Mouse (Mus musculus) hindlimb bud, embryonic 11.5 days (tissue): ENCODE data around the gene Col16a1.

Source experiments
- DNase-seq: peaks from one replicate; pipeline ENCODE4 v3.0.0-alpha.2; 2012; ENCODE audit warnings: low read depth, low spot score; ENCODE audit errors: extremely low spot score

Col16a1 gene

DNA sequence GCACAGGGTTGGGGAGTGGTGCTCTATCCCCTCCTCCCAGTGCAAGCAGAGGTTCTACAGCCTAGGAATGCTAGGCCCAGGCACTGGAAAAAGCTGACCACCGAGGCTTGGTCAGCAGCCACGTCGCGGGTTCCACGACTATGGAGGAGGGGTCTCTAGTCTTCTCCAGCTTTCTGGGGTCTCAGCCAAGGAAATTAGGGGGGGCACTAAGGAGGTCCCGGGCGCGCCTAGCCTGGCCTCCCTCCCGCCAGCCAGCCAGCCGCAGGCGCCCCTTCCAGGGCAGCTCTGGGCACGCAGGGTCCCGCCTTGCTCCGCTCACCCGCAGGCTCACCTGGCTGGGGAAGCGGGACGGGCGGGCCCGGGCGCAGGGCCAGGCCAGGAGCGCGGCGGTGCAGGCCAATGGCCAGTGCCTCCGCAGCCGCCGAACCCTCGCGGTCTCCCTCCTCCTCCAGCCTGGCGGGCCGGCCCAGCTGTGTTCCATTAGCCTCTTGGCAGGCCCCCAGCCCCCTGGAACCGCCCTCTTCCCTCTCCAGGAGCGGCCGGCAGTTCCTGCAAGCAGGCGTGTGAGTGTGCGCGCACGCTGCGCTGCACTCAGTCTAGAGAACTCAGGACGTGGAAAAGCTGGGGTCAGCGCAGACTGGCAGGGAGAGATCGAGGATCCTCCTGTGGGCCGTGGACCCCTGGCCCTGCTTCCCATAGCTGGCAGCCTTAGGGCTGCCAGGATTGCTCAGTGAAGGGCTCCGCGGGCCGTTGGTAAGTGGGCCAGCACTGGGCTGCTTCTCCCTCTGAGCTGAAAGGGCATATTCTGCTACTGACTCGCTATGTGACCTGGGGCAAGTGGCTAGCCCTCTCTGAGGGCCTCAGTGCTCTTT lies at the start of gene Col16a1:
Gene Col16a1, plus strand, starts transcription at position 510 of the 872 bp plus-strand sequence.
- peak; percentile 41 for DNase-seq

DNA sequence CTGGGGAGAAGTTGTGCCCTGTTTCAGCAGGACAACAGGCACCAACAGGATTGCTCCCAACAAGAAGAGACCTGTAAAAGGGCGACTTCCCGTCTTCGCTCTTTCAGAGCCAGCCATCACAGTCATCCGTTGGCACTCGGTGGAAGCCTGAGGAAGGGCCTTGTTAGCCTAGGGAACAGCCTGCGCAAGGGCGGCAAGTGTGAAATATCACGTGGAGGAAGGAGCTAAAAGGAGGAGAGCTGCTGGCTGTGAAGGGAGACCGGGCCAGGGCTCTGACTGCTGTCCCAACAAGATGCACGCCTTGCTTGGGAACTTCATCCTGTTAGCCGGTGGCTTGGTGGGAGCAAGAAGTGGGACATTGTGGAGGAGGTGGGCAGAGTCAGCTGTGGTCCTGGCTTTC lies 49.5 kb upstream of the Col16a1 start:
- DNase-seq = no peak

DNA sequence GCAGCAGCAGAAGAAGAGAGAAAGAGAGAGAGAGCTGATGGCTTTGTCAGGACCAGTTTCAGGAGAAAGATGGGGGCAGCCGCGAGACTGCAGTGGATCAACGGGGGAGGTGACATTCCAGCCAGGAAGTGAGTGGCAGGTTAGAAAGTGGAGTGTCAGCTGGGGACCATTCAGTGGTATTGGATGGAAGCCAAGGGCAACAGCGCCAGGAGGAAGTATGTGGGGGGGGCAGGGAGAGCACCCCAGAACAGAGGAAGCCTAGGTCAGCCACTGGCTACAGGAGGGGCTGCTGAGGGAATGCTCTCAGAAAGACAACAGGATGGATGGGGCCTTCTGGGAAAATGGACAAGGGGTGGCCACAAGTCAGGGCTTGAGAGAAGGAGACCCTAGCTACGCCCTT lies 45.9 kb upstream of the Col16a1 start:
- DNase-seq = no peak

DNA sequence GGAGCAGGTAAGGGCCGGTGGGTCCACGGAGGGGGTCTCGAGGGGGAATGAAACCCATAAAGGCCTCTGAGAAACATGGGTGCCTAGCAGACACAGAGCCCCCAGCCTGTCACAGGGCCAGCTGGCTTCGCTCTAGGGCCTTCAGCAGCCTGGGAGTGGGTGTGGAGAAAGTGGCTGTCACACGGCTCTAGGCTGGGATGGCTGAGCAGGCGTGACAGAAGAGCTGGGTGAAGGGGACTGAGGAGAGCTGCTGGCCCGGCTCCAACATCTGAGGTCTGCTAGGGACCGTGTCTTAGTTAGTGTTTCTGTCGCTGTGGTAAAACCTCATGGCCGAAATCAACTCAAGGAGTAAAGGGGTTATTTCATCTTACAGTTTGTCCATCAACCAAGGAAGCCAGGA lies 45.5 kb upstream of the Col16a1 start:
- DNase-seq = no peak

DNA sequence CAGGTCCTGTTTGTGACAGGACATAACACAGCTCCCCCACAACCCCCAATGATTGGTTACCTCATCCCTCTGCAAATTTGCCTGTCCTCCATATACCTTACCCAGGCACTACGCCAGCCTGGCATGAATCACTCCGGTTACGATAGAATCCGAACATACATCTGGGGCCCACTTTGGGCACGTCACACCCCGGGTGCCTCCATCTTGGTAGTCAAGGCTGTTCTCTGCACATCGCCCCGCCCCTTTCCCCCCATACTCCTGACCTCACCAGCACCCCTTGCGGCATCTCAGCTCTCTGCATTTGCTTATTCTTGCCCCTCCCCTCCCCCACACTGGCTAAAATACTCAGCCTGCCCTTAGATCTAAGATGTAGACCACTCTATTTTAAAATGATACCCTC lies 42.0 kb upstream of the Col16a1 start:
- DNase-seq = no peak

DNA sequence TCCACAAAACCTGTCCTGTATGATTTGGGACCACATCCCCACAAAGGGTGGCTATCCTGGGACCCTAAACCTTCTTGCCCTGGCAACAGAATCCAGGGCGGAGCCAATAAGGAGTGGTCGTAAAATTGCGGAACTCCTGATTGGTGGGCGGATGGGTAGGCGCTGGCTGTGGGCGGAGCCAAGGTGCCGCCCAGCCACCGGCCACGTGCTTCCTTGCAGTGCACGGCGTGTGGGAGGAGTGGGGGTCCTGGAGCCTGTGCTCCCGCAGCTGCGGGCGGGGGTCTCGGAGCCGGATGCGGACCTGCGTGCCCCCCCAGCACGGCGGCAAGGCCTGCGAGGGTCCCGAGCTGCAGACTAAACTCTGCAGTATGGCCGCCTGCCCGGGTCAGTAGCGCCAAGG lies 41.1 kb upstream of the Col16a1 start:
- no peak for DNase-seq

DNA sequence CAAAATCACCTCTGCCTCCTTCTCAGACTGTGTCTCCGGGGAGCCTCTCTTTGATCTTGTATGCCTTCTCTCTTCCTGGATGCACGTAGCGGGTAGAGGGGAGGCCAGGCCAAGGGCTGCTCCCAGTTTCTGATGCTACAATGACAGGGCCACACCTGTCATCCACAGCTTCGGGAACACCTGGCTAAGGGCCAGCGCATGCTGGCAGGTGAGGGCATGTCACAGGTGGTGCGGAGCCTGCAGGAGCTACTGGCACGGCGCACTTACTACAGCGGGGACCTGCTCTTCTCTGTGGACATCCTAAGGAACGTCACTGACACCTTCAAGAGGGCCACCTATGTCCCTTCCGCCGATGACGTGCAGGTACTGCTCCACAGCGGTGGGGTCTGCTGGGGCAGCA lies 38.6 kb upstream of the Col16a1 start:
- no peak for DNase-seq

DNA sequence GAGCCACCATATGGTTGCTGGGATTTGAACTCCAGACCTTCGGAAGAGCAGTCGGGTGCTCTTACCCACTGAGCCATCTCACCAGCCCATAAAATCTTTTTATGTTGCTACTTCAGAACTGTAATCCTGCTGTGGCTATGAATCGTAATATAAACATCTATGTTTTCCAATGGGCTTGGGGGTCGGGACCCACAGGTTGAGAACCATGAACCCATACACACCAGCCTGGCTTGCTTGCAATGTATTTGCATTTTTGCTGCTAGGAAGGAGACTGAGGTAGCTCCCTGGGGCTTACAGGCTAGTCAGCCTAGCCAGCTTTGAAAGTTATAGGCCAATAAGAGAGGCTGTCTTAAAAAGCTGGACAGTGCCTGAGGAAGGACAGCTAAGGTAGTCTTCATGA lies 36.9 kb upstream of the Col16a1 start:
- DNase-seq = no peak

DNA sequence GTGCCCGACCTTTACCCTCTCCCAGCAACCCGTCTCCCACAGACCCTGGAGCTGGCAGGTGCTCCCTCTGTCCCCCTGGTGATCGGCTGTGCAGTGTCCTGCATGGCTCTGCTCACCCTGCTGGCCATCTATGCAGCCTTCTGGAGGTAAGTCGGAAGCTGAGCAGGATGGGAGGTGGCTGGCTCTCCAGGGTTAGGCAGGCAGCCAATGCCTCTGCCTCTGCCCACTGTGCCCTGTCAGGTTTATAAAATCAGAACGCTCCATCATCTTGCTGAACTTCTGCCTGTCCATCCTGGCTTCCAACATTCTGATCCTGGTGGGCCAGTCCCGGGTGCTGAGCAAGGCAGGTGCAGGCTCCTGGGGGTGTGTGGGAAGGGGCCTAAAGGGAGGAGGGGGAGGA lies 35.4 kb upstream of the Col16a1 start:
- DNase-seq = no peak

DNA sequence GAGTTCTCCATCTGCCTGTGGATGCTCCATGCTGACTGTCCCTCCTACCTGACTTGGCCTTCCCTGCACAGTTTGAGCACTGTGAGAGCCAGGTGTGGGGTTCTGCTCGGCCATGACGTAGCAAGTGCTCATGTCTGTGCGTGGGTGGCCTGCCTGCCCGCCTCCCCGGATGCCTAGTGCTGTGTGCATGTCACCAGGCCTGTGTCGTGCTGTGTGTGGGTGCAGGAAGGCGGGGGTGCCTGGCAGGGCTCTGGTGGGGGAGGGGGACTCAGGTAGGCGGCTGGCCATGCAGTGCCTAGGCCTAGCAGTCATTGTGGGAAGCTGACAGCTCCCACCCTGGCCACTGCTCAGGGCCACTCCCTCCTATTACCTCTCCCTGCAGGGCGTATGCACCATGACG lies 34.5 kb upstream of the Col16a1 start:
- no peak for DNase-seq

DNA sequence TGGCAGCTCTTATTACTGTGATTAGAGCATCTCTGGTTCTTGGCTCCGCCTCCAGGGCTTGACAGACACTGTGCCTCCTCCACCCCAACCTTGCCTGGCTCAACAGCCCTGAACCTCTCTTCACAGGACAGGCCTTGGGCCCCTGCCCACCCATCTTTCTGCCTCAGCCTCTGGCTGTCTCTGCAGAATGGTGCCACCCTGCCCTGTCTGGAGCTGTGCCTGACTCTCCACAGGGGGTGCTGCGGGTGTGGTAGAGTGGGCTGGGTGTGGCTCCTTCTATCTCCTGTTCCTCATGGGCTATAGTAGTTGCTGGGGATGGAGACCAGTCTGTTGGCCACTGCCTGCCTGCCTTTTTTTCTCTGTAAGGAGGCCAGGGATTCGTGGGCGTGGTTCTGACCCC lies 31.6 kb upstream of the Col16a1 start:
- no peak for DNase-seq

DNA sequence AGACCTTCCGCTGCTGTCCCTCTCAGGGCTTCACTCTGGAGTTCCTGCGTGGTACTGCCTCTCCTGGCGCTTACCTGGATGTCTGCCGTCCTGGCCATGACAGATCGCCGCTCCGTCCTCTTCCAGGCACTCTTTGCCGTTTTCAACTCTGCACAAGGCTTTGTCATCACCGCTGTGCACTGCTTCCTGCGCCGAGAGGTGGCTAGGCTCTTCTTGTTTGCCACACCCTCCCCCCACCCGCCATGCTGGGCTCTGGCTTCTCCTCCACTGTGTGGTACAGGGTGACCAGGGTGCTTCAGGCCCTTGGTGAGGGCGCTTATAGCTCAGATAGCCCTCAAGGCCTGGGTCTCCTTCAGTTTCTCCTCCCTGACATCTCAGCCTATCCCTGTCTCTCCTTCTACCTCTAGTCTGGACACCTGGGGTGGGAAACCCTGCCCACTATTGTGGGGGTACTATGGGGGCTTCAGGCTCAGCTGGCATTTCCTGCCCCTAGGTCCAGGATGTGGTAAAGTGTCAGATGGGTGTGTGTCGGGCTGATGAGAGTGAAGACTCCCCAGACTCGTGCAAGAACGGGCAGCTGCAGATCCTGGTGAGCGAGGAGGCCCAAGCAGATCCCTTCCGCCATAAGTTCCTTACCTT lies 30.5 kb upstream of the Col16a1 start:
- DNase-seq = no peak

DNA sequence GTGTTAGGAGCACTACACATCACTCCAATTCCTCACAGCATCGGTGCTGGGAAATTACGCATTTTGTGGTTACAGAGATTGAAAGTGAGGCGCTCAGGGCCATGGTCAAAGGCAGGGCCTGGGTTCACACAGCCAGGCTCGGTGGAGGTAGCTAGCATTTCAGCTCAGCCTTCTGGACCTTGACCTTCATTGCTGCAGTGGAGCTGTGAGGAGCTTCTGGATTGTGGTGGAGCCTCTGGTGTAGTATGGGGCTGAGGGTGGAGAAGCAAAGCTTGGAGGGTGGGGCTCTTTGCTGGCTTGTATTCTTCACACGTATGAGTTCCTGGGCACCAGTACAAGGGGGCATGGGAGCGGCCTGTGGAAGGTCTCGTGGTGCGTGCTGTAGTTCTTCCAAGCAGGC lies 24.7 kb upstream of the Col16a1 start:
- DNase-seq = no peak

DNA sequence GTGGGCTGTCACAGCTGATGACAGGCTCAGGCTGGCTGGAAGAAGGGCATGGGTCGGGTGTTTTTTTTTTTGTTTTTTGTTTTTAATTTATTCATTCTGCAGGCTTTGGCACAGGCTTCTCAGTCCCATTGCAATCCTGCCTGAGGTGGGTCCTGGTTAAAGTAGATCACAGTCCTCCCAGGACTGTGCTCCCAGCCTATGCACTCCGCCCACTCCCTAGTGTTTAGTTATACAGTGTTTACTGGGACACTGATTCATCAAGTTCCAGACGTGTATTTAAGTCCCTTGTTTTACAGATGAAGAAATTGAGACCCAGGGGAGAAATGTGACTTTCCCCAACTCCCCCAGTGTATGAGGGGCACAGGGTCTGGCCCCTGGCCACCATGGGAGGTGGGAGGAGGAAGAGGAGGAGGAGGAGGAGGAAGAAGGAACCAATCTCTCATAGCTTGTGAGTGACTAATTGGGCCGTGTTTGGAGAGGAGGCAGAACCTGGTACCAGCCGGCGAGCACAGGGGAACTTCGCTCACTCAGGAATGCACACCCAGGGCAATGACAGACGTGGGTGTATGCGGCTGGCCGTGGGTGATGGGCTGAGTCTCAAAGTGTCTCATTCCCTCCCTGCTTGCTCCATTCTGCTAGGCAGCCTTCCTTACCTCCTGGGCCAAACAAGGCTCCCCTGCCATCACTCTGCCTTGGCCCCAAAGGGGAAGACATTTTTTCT lies 24.0 kb upstream of the Col16a1 start:
- no peak for DNase-seq

DNA sequence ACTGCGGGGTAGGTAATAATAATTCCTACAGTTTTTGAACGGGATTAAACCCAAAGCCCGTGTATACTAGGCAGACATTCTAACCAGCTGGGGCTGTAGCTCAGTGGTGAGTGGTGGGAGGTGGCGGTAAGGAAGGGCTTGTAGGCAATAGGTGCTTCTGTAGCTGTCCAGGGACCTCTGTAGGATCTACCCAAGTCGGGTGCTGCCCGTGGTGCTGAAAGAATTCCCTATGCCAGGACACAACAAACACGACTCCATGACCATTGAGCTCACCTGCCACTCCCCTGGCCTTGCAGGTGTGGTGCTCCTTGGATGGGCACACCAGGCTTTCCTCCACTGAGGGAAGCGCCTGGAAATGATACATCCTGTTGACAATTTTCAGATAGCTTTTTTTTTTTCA lies 22.1 kb upstream of the Col16a1 start:
- DNase-seq = no peak

DNA sequence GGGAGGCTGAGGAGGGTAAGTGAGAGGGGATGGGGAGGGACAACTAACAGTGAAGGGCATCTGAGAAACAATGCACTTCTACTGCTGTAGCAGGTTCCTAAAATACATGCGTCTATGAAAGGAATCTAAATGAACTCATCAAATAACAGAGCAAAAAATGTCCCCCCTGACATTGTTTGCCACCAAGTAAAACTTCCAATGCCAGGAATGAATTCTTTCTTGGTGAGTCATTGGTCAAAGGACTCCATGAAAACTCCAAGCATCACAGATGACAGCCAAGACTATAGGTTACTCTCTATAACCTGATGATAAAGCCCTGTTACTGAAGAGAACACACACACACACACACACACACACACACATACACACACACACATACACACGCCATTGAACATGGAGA lies 16.5 kb upstream of the Col16a1 start:
- DNase-seq = no peak

DNA sequence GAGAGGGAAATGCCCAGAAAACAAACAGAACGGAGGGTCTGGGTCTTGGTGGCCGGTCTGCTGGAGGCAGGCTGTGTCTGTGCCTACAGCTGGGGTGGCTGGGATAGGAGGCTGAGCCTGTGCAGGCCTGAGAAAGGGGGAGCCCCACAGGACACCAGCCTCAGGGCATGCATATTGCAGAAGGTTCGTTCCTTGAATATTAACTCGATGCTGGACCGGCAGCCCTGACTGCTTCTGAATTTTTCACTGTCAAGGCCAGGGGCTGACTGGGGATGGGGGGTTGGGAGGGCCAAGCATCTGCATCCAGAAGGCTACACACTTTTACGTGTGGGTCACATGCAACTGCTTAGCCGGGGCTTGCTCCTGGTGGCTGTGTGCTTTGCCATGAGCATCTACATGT lies 14.1 kb upstream of the Col16a1 start:
- no peak for DNase-seq

DNA sequence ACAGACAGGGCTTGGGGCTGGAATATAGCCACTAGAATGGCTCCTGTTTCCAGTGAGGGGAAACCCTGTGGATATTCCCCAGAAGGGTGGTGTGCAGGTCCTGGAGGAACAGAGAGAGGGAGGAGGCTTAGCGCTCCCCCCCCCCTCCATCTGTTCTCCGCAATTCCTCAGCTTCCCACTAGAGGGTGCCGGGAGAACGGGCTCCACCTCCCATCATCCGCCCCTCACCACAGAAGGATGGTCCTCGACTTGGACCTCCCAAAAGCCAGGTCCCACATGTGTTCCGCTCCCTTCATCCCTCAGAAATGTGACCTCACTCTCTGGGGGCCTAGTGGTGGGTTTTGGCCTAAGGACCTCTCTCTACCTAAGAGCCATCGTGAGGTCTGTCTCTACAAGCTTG lies 11.5 kb upstream of the Col16a1 start:
- DNase-seq = no peak

DNA sequence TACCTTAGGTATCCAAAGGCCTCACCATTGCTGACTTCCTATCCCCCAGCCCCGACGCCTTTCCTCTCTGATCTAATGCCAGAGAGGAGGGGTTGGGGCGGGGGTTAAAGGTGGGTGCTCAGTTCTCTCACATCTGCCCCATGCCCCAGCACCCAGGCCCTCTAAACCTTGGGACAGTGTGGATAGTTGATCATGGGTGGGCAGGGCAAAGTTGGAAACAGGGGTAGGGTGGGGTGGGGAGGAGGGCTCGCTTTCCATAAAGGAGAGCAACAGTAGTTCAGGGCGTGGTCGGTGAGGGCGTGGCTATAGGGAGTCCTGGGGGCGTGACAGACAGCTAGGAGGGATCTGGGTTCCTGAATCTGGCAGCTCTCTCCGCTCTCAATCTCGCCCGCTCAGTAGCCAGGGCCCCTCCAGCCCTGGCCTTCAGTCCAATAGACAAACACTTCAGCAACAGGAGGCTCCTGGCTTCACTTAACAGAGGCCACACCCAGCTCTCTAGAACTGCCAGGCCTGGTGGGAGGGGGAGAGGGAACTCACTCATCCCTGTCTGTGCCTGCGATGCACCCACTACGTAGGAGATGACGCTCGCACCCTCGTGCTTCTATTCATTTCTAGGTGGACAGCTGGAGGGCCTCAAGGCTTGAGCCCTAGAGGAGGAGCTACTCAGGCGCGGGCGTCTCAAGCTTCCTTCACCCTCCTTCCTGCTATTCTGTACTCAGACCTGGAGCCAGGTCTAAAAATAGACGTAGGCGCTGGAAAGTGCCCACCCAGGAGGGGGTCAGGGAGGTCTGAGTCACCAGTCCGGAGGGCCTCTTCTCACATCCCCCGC lies 10.9 kb upstream of the Col16a1 start:
- DNase-seq = no peak

DNA sequence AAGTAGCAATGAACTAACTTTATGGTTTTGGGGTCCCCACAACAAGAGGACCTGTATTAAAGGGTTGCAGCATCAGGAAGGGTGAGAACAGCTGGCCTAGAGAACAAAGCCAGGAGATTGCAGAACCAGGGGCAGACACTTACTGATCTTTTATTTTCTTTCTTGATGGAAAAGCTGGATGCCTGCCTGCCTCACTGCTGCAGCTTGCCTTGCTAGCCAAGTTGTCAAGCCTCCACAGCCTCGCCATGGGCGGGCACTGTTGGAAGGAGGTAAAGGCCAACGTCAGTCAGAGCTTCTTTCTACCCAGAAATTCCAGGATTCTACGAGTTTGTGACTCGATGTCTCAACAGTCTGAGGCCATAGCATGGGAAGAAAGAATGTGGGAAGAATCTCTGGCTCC lies 8.3 kb upstream of the Col16a1 start:
- no peak for DNase-seq

DNA sequence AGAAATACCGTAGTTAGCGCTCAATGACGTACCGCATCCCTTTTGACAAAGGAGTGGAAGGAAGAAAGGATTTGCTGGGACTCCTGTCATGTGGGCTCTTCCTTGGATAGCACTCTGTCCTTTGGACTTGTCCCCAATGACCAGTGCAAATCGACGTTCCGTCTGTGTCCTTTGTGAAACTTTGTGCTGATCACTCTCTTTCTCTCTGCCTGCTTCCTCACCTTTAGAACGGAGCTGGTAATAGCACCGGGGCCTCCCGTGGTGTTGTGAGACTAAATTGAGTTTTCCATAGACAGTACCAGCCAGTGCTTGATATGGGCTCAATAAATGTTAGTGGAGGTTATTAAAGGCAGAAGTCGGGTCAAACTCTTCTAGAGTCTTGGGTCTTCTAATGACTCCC lies 6.6 kb upstream of the Col16a1 start:
- DNase-seq = no peak
